Mouse (Mus musculus): ENCODE measurements around the gene H60b. TPM values are rescaled to one million over a fixed set of nuclear protein-coding genes. Genes with fewer than 3 reads are reported as not detected.
"Not testable (repeated sequence)": the region's sequence is repeated elsewhere in the genome, so short reads cannot be mapped to it uniquely, and the experiment has no call there.

The H60b gene
- polyA plus RNA-seq, 1 experiment = not detected

- not testable (repeated sequence) for H3K36me3 ChIP-seq (ENCODE audit: control insufficient read depth); H3K9me3 ChIP-seq (ENCODE audit: control insufficient read depth, low read length); H3K4me3 ChIP-seq (replicated peaks); H3K4me1 ChIP-seq (ENCODE audit: control insufficient read depth); H3K27me3 ChIP-seq (ENCODE audit: control insufficient read depth)
These were observed 15.8 kb downstream of the H60b start for GRCm38 (mm10) chr10:22174190-22174487.

- H3K4me3 ChIP-seq (replicated peaks); H3K4me1 ChIP-seq (ENCODE audit: control insufficient read depth); H3K27me3 ChIP-seq (ENCODE audit: control insufficient read depth); H3K9me3 ChIP-seq (ENCODE audit: control insufficient read depth, low read length); H3K36me3 ChIP-seq (ENCODE audit: control insufficient read depth): not testable (repeated sequence)
These were observed 18.1 kb downstream of the H60b start for GRCm38 (mm10) chr10:22176515-22176914.

- H3K27me3 ChIP-seq (ENCODE audit: control insufficient read depth); H3K4me3 ChIP-seq (replicated peaks); H3K4me1 ChIP-seq (ENCODE audit: control insufficient read depth); H3K36me3 ChIP-seq (ENCODE audit: control insufficient read depth); H3K9me3 ChIP-seq (ENCODE audit: control insufficient read depth, low read length): not testable (repeated sequence)
These were observed 32.6 kb downstream of the H60b start for GRCm38 (mm10) chr10:22191035-22191434.

- not testable (repeated sequence) for H3K9me3 ChIP-seq (ENCODE audit: control insufficient read depth, low read length); H3K27me3 ChIP-seq (ENCODE audit: control insufficient read depth); H3K4me3 ChIP-seq (replicated peaks); H3K4me1 ChIP-seq (ENCODE audit: control insufficient read depth); H3K36me3 ChIP-seq (ENCODE audit: control insufficient read depth)
These were observed 43.0 kb downstream of the H60b start for GRCm38 (mm10) chr10:22201352-22201751.

DNA sequence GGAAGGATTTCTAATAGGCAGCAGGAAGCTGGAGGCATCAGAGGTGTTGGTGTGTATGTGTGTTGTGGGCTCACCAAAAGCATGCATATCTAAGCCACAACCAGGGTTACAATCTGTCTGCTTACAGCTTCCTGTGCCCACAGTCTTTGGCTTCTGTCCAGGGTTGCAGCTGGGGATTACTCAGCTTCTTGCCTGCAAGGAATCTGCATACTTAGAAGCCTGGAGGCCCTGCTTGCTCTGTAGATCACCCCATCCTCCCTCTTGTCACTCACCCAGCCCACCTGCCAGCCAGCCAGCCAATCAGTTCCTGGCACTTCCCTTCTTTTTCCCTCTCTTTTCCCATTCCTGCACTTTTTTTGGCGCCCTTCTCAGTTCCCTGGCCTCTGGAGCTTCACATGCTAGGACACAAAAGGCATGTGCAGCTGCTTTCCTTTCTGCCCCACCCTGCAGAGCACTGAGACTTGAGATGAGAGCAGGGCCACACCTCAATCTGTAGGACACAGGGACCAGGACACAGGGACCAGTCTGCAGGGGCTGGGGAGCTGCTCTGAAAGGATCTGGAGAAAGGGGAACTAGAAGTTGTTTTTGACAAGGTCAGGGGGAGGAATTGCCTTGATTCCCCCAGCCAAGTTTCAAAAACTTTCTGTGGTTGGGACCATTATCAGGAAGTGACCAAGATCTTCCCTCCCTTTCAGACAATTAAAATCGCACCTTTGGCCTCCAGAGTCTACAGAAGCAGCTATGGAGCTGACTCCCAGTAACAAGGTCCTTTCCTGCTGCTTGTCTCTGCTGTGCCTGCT is 44.6 kb downstream of the H60b start:
- not testable (repeated sequence) for H3K27me3 ChIP-seq (ENCODE audit: control insufficient read depth); H3K4me3 ChIP-seq (replicated peaks); H3K36me3 ChIP-seq (ENCODE audit: control insufficient read depth); H3K4me1 ChIP-seq (ENCODE audit: control insufficient read depth); H3K9me3 ChIP-seq (ENCODE audit: control insufficient read depth, low read length)

DNA sequence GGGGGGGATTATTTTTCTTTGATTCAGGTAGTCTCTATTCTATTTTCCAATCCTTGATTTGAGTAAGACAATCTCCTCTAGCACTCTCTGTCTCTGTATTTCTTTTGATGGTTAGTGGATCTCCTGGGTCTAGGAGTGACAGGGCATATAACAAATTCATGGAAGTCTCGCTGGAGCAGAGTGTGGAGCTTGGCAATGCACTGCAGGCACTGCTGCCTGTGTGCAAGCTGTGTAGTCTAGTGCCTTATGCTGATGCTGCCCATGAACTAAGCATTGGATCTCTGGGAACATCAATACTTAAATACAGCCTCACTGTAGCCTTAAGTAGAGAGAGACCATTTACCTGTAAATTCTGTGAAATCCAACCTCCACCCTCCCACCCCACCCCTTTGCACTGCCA is 48.1 kb downstream of the H60b start:
- H3K27me3 ChIP-seq (ENCODE audit: control insufficient read depth); H3K4me3 ChIP-seq (replicated peaks); H3K36me3 ChIP-seq (ENCODE audit: control insufficient read depth); H3K4me1 ChIP-seq (ENCODE audit: control insufficient read depth); H3K9me3 ChIP-seq (ENCODE audit: control insufficient read depth, low read length): not testable (repeated sequence)

GRCm38 (mm10) chr10:22212012-22212696 is 53.8 kb downstream of the H60b start:
- H3K9me3 ChIP-seq (ENCODE audit: control insufficient read depth, low read length); H3K4me1 ChIP-seq (ENCODE audit: control insufficient read depth); H3K27me3 ChIP-seq (ENCODE audit: control insufficient read depth); H3K36me3 ChIP-seq (ENCODE audit: control insufficient read depth); H3K4me3 ChIP-seq (replicated peaks): not testable (repeated sequence)

DNA sequence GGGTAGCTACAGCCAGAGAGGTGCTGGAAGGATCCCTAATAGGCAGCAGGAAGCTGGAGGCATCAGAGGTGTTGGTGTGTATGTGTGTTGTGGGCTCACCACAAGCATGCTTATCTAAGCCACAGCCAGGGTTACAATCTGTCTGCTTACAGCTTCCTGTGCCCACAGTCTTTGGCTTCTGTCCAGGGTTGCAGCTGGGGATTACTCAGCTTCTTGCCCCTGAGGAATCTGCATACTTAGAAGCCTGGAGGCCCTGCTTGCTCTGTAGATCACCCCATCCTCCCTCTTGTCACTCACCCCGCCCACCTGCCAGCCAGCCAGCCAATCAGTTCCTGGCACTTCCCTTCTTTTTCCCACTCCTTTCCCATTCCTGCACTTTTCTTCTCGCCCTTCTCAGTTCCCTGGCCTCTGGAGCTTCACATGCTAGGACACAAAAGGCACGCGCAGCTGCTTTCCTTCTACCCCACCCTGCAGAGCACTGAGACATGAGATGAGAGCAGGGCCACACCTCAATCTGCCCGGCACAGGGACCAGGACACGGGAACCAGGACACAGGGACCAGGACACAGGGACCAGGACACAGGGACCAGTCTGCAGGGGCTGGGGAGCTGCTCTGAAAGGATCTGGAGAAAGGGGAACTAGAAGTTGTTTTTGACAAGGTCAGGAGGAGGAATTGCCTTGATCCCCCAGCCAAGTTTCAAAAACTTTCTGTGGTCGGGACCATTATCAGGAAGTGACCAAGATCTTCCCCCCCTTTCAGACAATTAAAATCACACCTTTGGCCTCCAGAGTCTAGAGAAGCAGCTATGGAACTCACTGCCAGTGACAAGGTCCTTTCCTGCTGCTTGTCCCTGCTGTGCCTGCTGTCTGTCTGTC is 65.3 kb downstream of the H60b start:
- not testable (repeated sequence) for H3K36me3 ChIP-seq (ENCODE audit: control insufficient read depth); H3K4me3 ChIP-seq (replicated peaks); H3K4me1 ChIP-seq (ENCODE audit: control insufficient read depth); H3K9me3 ChIP-seq (ENCODE audit: control insufficient read depth, low read length); H3K27me3 ChIP-seq (ENCODE audit: control insufficient read depth)

DNA sequence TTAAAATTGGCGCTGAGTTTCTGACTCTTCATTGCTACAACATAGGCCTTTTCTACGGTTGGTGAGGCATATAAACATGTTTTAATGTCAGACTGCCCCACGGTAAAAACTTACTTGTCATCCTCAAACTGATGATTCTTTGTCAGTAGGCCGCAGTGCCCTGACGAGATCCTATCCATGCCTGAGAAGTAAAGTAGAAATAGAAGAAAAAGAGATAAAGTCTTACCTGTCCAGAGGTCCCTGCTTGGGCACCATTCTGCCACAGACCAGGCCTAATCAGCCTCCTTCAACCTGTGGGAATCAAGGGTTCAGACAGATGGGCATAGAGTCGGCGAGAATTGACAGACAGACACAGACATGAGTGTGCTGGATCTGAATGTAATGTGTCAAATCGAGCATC is 106.7 kb downstream of the H60b start:
- Histone ChIP-seq H3K9me3 (ENCODE audit: control insufficient read depth, low read length) (peaks cover 14% of the 10 kb centered on the region), H3K4me1 (ENCODE audit: control insufficient read depth) (no peaks in the 10 kb centered on the region), H3K36me3 (ENCODE audit: control insufficient read depth) (no peaks in the 10 kb centered on the region), H3K27me3 (ENCODE audit: control insufficient read depth) (no peaks in the 10 kb centered on the region), H3K4me3 (replicated peaks) (no peak overlapping the region)
- TF ChIP-seq TAL1 (IDR thresholded peaks at IDR 0.05; ENCODE audit: low read length) = no peak
- no peak for TF ChIP-seq GATA1 (IDR thresholded peaks at IDR 0.05; ENCODE audit: low read length)

DNA sequence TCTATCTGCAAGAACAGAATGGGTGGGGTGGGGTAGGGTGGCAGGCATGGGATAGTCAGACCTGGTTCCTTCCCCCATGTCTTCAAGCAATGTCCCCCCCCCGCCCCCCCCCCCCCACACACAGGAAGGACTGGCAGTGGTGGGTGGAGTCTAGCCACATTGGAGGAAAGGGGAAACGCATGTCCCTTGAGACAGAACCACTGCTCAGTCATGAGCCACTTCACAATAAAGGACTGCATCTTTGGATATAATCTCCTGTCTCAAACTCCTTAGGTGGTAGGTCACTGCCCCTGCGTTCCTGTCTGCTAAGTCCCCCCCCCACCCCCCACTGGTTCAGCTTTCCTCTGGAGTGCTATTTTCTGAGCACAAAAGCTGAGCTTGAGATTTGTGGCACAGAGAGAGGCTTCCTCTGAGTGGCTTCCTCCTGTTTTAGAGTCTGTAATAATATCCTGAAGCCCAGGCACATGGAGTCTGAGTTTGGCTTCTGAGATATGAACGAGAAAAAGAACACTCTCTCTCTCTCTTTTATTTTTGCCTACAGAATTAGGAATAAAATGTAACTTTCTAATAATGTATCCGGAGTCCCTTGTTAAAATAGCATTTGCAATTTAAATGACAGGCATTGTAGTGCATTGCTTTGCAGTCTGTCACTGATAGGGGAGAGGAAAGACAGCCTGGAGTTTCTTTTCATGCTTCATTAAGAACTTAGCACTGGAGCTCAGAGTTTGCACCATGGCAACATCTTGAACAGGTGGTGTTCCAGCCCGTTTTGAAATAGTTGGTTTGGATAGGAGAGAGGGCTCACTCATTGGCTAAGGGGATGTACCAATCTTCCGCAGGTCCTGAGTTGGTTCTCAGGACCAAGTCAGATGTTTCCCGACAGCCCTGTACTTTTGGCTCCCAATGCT is 112.7 kb downstream of the H60b start:
- H3K27me3 ChIP-seq (ENCODE audit: control insufficient read depth) = peaks cover 19% of the 10 kb centered on the region
- H3K4me1 ChIP-seq (ENCODE audit: control insufficient read depth); H3K36me3 ChIP-seq (ENCODE audit: control insufficient read depth); H3K4me3 ChIP-seq (replicated peaks); H3K9me3 ChIP-seq (ENCODE audit: control insufficient read depth, low read length): not testable (repeated sequence)

DNA sequence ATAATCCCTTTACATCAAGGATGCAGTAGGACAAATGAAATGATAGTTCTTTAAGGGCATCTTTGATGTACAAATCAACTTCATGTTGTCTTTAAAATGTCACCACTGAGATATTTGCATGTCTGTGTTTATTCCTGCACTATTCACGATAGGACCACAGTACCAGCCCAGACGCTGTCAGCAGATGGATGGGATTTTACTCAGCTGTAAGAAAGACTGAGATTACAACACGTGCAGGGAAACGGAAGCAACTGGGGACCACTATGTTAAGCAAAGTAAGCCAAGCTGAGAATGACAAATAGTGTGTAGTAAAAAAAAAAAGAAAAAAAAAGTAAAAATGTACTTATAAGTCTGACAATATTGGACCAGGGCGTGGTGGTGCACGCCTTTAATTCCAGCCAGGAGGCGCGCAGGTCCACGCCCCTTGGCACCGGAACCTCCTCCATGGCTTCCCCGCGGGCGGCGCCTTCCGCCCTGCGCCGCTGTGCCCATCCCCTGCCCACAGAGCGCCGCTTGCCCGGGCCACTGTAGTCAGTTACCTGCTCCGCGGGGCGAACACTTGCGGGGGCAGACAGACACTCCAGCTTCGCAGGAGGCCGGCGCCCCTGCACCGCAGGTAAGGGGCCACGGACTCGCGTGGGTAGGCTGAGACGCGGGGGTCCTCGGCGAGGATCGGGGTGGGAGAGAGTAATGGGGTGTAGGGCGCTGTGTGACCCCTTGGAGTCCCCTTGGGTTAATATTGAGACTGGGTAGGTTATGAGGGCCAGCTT is 114.7 kb downstream of the H60b start:
- not testable (repeated sequence) for H3K4me1 ChIP-seq (ENCODE audit: control insufficient read depth); H3K36me3 ChIP-seq (ENCODE audit: control insufficient read depth); H3K4me3 ChIP-seq (replicated peaks); H3K9me3 ChIP-seq (ENCODE audit: control insufficient read depth, low read length)
- peaks cover 19% of the 10 kb centered on the region for H3K27me3 ChIP-seq (ENCODE audit: control insufficient read depth)

All from erythroblast, embryonic 14.5 days (primary cell).